Mouse (Mus musculus) lung, postnatal 0 days (tissue): ENCODE data around the gene Rftn1.

Experiments
- CTCF ChIP-seq: IDR thresholded peaks from 2 replicates; pipeline ENCODE4 v1.5.1; 2016; ENCODE audit warnings: antibody characterized with exemption, mild to moderate bottlenecking
- EP300 ChIP-seq: IDR thresholded peaks from 2 replicates; pipeline ENCODE4 v1.6.1; 2016; ENCODE audit warnings: antibody characterized with exemption, mild to moderate bottlenecking, control low read depth

DNA sequence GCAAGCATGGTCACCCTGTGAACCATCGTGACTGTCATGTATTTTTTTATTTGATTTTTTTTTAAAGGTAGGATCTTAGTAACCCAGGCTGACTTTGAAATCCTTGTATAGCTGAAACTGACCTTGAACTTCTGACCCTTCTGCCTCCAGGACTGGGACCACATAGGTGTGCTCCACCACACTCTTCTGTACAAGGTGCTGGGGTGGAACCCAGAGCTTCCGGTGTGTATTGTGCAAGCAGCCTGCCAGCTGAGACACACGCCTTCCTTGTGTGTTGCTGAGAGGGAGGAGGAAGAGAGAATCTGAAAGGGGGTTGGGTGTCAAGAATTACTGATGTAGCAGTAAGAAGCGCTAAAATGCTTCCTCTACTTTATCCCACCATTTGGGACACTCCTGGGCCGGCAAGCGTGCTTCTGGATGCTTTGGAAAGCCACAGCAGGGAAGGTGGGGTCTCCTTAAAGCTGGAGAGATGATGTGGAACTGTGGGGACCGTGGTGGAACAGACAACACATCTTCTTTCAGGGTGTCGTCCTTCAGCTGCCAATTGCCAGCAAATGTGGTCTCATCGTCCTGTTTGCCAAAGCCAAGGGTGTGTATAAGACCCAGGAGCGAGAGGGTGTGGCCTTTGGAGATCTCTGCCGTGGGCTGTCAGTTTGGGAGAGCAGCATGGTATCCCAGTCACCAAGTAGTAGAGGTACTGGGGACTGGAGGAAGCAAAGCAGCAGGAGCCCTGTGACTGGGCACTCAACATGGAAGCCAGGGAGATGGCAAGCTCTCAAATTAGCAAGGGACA lies 47.5 kb upstream of the Rftn1 start:
- no peak for TF ChIP-seq CTCF
- TF ChIP-seq EP300: no peak
